Mouse (Mus musculus) mouse embryonic stem cell (cell line): Measurements from ENCODE around the gene Klhdc8b.

ENCODE experiments used
- in situ Hi-C, 2 experiments: fragments of 300-500 bp; cut with MboI; formaldehyde crosslinking; loops; 1 replicate in 1 of 2; 3 replicates in 1 of 2; pipeline ENCODE4 v1.14.3; 2019 to 2020; ENCODE audit warnings: low sequenced_read_pairs in 2 of 2, low pct_unique_long_range_greater_than_20kb in 1 of 2, mixed read lengths in 1 of 2; ENCODE audit not compliant: unreplicated experiment in 1 of 2

Klhdc8b gene

DNA sequence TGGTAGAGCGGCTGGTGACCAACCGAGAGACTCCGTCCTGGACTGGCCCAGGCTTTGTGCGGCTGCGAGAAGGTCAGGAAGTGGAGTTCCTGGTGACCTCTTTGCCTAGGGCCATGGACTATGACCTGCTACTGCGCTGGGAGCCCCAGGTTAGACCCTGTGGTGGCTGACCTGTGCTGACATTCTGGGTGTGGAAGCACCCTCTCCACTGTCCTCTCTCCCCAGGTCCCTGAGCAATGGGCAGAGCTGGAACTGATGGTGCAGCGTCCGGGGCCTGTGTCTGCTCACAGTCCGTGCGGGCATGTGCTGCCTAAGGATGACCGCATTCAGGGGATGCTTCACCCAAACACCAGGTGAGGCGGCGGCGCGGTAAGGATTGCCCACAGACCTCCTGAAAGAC lies 22.6 kb upstream of the Klhdc8b start:
- in situ Hi-C loops = no loop called here

DNA sequence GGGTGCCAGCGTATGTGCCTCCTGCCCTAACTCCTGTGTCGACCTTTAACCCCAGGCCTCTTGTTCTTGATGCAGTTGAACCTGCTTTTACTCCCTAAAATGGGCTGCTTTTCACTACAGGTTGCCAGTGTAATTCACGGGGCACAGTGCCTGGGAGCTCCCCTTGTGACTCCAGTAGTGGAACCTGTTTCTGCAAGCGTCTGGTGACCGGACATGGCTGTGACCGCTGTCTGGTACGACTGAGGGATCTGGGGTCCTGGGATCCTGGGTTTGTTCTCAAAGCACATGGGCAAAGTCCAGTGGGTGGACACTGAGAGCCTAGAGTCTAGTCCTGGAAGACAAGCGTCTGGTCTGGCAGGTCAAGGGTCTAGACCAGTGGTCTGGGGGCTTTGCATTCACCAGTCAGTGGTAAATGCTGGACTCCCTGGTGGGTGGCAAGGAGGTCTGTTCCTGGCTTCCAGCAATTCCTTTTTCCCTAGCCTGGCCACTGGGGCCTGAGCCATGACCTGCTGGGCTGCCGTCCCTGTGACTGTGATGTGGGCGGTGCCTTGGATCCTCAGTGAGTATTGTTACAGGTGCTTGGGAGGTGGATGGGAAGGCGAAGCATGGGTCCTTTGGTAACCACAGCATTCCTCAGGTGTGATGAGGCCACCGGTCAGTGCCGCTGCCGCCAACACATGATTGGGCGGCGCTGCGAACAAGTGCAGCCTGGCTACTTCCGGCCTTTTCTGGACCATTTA lies 21.8 kb upstream of the Klhdc8b start:
- in situ Hi-C loops = no loop called here

DNA sequence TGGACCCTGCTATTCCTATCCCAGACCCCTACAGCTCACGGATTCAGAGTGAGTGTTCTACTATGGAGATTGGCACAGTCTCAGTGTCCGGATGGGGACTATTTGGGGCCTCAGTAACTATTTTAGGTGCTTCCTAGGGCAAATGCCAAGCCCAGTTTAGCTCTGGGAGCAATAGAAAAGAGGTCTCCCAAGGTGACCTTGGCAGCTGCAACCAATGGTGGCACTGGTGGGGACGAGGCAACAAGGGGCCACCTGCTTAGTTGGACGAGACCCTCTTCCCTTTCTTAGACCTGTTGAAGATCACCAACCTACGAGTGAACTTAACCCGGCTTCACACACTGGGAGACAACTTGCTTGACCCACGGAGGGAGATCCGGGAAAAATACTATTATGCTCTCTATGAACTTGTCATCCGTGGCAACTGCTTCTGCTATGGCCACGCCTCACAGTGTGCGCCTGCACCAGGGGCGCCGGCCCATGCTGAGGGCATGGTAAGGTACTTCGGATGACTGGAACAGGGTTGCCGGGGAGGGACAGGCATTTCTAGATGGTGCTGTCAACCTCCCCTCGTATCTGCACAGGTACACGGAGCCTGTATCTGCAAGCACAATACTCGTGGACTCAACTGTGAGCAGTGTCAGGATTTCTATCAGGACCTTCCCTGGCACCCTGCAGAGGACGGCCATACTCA lies 20.3 kb upstream of the Klhdc8b start:
- in situ Hi-C loops = no loop called here

DNA sequence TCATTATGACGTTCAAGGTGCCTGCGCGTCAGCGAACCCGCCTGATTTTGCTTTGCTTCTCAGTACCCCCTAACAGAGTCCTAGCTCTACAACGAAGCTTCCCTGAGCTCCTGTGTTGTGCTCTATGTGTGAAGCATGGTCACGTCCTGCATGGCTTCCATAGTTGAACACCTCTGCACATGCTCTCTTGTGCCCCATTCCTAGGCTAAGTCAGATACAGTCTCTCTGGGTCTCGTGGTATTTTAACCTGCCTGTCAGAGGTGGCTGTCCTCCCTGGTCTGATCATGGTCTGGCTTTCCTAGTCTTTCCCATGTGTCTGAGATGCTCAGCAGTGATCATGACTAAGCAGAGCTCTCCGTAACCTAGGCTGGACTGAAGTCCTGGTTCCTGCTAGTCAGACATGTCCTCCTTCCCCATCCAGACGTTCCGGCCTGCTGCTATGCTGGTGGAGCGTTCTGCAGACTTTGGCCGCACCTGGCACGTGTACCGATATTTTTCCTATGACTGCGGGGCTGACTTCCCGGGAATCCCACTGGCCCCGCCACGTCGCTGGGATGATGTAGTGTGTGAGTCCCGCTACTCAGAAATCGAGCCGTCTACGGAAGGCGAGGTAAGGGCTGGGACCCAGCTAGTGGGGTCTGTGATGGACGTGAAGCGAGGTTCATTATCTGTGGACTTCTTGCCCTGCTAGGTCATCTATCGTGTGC lies 19.6 kb upstream of the Klhdc8b start:
- in situ Hi-C loops = no loop called here

DNA sequence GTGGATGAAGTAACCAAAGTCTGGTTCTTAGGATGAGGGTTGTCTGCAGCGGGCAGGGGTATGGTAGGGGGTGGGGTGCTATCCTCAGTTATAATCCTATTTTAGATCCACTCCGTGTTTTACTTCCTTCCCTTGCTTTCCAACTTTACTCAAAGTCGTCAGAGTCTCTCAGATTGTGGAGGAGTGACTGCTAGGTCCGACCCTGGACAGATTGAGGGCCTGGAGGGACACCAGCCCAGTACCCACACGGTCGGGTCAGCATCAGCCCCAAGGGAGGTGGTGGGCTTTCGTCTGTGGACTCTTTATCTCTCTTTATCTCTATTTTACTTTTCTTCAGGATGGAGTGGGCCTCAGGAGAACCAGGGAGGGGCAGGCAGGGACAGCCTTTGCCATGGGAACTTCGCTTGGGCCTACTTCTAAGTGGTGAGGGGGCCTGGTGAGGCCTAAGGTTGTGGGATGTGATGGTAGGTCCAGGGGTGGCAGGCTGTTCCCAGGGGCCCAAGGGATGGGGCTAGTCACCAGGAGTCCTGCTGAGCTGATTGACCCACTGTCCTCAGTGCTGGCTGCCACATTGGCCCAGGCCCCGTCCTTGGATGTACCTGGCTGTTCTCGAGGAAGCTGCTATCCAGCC lies 18.5 kb upstream of the Klhdc8b start, which contains the start of gene Lamb2:
TSS of gene Lamb2 (plus strand) at position 16 of the 631 bp plus-strand sequence.
- in situ Hi-C loops = no loop called here

DNA sequence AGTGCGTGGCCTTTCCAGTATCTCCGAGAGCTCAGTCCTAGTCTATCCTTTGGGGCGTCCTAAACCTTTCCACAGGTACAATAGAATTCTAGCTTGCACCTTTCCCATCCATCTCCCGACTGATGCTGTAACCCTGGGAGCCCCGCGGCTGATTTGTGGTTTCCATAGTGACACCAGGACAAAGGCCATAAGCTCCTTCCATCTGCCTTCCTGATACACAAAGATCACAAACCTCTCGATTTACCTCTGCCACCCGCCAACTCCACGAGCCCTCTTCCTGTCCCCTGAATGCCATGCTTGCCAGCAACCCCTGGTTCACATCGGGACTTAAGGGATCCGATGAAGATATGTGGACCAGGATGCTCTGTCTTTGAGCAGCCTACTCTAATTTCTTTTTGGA lies 17.9 kb upstream of the Klhdc8b start:
- in situ Hi-C loops = no loop called here

DNA sequence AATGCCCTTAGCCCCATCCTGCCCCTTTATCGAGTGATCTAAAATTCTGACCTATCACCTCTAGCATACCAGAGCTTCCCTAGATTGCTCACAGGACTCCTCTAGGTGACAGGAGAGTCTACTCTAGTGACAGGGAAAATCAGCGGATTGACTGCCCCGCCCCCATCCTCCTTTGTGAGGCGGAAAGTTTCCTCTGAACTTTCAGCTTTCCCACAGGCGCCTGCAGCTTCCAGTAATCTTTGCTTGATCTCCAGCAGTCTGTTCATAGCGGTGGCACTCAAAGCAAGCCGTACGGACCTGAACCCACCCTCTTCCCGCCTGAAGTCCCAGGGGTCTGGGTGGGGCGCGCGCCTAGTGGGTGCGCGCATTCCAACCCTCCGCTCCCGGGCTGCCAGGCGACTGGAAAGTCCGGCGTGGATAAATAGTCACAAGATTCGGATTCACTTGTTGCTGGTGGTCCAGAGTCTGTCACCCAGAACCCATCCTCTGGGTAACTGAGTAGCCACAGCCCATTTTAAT lies 17.3 kb upstream of the Klhdc8b start:
- in situ Hi-C loops = no loop called here

DNA sequence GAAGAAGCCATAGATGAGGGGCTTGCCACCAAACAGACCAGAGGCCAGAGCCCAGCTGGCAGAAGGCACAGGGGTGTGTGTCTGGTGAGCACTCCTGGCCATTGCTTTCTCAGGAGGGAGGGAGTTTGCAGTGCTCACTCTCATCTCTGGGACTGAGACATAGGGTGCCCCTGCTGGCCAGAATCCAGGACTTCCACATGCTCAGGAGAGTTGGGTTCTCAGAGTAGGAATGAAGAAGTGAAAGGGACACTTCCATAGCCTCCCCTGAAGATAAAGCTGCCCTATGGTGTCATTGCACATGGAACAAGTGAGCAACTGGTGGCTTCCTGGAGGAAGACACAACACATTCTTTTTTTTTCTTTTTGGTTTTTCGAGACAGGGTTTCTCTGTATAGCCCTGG lies 13.1 kb upstream of the Klhdc8b start:
- in situ Hi-C loops = no loop called here

DNA sequence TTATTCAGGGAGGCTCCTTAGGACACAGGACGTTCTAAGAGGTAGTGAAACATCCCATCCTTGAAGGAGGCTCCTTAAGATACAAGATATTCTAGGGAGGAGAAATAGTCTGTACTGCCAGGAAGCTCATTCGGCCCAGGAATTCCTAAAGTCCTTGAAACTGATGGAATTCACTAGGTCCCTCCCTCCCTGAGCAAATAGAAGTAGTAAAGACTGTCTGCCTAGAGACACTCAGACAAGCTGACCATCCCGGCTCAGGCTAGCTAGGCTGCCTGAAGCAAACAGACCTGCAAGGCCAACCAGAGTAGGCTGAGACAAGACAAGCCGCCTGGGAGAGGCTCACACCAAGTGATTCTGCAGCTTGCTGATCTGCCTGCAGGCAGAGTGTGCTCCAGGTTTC lies 8.5 kb upstream of the Klhdc8b start:
- in situ Hi-C loops = no loop called here

DNA sequence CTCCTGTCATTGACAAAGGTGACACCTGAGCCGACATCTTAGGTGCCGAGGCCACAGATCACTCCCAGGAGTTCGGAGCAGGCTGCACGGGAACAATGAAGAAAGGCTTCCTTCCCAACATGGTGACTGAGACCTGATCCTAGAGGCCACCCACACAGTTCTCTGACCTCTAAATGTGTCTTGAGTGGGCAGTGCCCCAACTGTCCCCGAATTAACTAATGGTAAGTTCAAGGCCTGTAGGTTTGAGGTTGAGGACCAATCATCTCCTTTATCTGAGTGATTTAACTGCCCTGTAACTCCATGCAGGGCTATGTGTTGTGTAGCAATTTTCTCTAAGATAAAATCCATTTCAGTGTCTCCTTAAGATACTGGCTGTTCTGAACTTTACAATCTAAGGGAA lies 8.0 kb upstream of the Klhdc8b start:
- in situ Hi-C loops = no loop called here

DNA sequence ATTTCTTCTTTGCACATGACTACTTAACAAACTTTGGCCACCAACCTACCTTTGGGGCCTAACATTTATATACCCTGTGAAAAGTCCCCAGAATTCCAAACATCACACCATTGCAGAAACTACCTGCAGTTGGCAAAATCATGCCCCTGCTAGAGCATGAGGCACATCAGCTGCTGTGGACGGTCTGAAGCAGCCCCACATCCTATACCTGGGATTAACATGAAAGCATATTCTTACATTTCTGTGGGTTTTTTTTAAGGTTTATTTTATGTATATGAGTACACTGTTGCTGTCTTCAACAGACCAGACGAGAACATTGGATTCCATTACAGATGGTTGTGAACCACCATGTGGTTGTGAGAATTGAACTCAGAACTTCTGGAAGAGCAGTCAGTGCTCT lies 4.8 kb upstream of the Klhdc8b start:
- in situ Hi-C loops = no loop called here

DNA sequence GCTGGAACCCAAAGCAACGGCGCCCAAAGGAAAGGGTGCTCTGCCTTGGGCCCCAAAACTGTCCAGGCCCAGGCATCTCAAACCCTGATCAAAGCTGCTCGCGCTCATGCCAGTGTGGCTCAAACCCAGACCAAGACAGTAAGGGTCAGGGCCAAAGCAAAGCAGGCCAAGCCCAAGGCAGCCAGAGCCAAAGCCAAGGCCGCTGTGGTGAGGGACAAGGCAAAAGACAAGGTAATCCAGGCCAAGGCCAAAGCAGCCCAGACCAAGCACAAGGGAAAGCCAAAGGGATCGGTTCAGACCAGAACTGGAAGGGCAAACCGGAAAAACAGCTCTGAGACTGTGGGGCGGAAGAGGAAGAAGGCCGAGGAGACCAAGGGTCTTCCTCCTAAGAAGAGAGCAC lies 2.3 kb upstream of the Klhdc8b start:
- in situ Hi-C loops = no loop called here

DNA sequence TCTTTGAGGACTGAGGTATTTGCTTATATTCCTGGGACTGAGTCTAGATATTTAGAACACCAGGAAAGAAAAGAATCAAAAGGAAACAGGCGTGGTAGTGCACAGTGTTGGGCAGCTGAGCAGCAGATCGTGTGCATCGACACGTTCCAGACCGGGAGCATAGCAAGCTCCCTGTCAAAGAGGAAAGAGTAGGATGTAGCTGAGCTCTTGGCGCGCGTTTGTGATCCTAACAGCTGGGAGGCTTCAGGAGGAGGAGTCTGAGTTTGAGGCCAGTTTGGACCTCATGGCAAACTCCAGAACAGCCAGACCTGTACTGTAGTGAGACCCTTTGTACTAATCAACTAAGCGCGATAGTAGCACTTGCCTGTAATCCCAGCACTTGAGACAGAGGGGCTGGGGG lies 811 bp upstream of the Klhdc8b start:
- in situ Hi-C loops = no loop called here

DNA sequence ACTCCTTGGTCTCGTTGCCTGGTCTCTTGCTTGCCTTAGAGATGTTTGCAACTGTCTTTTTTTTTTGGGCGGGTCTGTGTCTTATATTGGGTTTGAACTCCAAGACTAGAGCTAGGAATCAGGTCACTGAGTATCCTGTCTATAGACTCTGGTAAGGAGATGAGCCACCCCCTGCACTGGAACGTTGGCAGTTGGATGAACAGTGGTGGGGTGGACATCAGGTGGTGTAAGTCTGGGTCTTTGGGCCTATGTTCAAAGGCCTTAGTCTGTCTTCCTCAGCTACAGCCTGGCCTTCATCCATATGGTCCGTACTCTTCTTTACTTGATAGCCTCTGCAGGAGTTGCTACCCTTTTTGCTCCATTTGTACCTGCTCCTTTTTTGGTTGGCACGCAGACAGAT lies 294 bp upstream of the Klhdc8b start:
- in situ Hi-C loops = no loop called here

DNA sequence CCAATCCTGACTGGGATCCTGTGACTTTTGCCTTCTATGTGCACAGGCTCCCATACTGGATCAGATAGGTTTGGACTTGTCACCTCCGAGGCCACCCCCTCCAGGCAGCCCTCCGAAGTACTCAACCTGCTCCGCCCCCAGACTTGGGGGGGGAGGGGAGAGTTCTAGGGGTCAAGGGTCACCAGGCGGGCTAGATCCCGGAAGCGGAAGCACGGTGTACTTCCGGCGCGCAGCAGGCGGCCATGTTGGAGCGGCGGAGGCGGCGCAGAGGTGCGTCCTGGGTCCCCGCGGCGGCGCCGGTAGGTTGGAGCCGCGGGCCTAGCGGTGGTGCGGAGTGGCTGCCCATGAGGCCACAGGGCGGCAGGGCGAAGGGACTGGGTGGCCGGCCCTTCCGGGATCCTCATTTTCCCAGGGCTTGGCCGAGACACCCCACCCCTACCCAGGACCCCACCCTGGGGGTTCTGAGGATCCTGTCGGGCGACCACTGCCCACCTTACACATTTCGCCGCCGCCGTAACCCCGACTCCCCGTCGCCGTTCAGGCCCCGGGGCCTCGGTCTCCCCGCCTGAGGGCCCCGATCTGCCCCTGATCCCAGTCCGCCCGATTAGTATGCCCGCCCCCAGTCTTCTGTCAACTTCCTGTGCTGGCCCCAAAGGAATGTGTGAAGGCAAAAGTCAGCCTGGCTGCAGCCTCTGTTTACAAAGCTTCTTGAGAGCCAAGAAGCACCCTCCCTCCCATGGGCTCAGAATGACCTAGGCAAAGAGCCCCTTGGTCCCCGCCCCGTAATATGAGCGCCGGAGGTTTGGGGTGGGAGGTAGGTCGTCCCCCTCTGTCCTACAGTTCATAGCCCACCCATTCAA lies 832 bp downstream of the Klhdc8b start, which contains the start of gene Ccdc71:
TSS of gene Ccdc71 (plus strand) at position 209 of the 860 bp plus-strand sequence.
- in situ Hi-C loops = no loop called here

DNA sequence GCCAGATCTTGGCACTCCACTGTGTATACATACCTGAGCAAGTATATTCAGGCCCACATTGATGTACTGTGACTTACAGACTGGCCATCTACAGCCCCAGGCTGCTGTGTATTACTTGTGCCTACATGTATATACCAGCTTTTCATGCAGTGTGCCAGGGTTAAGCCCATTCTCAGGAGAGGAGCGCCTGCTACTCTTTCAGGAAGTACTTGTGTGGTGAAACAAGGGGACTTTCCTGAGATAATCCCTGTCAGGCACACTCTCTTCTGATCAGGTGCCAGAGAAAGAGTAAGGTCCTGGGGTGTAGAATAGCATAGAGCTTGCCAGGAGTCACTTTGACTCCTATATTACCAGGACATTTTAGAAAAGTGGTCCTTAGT lies 1.5 kb downstream of the Klhdc8b start:
- in situ Hi-C loops = no loop called here

DNA sequence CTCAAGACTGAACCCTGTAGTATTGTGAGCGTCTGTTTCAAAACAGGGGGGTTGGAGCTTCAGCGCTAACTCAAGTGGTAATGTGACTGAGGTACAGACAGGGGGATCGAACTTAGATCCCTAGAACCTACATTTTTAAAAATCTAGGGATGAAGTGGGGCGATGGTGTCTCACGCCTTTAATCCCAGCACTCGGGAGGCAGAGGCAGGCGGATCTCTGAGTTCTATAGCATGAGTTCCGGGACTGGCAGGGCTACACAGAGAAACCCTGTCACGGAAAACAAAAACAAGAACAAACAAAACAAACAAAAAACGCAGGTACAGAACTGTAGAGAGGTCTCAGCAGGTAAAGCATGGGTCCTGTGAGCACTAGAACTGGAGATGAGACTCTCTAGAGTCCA lies 4.4 kb downstream of the Klhdc8b start:
- in situ Hi-C loops = no loop called here
